Mouse (Mus musculus) lung, adult 2 months (tissue): ENCODE results near the gene Fxyd5. TPM values are rescaled to one million over a fixed set of nuclear protein-coding genes. Genes with fewer than 3 reads are reported as not detected.

ENCODE experiments used
- DNase-seq: peaks from one replicate; pipeline ENCODE4 v3.0.0; 2022
- H3K4me1 ChIP-seq: fragments of 200-500 bp; 2 replicates; pipeline ENCODE4 v1.6.1; 2011; ENCODE audit warnings: low read length; ENCODE audit not compliant: control insufficient read depth, insufficient read depth
- H3K4me3 ChIP-seq: fragments of 200-500 bp; replicated peaks from 2 replicates; pipeline ENCODE3; 2011; ENCODE audit warnings: low read depth, mild to moderate bottlenecking, control low read depth, low read length; ENCODE audit errors: extremely low read depth
- CTCF ChIP-seq: fragments of 200-500 bp; IDR thresholded peaks from 2 replicates; pipeline ENCODE4 v1.5.1; 2011; ENCODE audit warnings: mild to moderate bottlenecking, low read length, control low read depth; ENCODE audit not compliant: insufficient read depth
- POLR2A ChIP-seq: fragments of 200-500 bp; IDR thresholded peaks from 2 replicates; pipeline ENCODE4 v1.6.1; 2011; ENCODE audit warnings: low read depth, mild to moderate bottlenecking, control low read depth, low read length, borderline replicate concordance; ENCODE audit errors: extremely low read depth
- WGBS: fragments of 180-500 bp; shearing (Covaris S2); methylation state at CpG from one replicate; pipeline ENCODE4 v1.1.7; 2018; 5-methylcytosine and 5-hydroxymethylcytosine counted together
- polyA plus RNA-seq: library from polyadenylated mRNA; depleted of rRNA; stranded (reverse); fragments of >200 nt; gene quantifications from 2 replicates; pipeline ENCODE4 v1.2.3, GENCODE M21; 2012

Gene Fxyd5
- polyA plus RNA-seq, 1 experiment = 156 TPM

DNA sequence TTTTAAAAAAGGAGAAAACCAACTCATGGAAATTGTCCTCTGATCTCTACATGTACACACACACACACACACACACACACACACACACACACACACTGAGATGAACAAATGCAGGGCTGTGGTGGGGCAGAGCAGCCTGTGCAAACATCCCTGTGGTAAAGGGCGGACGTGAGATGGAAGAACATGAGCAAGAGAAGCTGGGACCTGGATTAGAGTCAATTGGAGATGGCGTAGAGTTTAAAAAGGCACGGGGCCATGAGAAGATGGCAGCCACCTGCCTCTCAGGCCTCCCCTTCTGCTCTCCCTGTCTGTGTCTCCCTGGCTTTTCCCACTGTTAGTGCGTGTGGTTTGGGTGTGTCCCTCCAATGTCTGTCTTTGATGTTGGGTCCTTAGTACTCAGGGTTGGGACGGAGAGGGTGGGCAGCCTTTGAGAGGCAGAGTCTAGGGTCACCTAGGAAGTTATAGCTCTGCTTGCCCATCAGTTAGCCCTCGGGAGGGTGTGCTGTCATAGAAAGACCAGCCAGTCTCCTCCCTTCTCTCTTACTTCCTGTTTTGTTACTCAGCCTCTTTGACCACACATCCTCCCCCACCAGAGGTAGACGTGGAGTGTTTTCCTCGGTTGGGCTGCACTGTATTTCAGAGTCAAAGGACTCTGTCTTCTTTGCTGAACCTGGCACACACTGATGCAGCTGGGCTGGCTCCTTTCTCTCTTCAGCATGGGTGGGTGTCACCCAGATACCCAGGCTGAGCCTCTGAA, 8.7 kb downstream of the Fxyd5 start:
- no peak for DNase-seq
- 0 out of 2 replicates have a peak, but pooled peaks have one; percentile 8 for TF ChIP-seq POLR2A
- no peak for TF ChIP-seq CTCF

DNA sequence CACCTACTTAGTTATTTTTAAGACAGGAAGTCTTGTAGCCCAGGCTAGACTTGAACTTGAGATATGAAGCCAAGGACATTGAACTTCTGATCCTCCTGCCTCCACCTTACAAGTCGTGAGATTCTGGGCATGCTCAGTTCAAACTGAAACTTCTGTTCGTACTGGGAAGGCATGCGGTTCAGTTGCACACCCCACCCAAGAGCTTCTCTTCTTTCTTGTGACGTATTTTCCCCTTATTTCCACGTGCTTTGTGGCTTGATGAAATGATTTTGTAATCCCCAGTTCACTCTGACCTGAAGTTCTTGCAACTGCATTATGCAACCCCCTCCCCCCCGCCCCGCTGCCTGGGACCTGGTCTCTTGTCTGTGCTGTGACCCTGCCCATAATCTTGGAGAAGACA, 10.6 kb downstream of the Fxyd5 start:
- 76% methylated on average over 7 of the region's 7 CpGs for WGBS
- peaks cover 6% of the 10 kb centered on the region for H3K4me1 ChIP-seq
- DNase-seq = no peak
- H3K4me3 ChIP-seq = no peak overlapping the region
- TF ChIP-seq CTCF (no peak), POLR2A (no peak)

More for the DNA sequence above, 8.7 kb downstream of the Fxyd5 start:
- no peak overlapping the region for H3K4me3 ChIP-seq
- H3K4me1 ChIP-seq = peaks cover 6% of the 10 kb centered on the region
- WGBS = 37% methylated on average over 9 of the region's 9 CpGs

DNA sequence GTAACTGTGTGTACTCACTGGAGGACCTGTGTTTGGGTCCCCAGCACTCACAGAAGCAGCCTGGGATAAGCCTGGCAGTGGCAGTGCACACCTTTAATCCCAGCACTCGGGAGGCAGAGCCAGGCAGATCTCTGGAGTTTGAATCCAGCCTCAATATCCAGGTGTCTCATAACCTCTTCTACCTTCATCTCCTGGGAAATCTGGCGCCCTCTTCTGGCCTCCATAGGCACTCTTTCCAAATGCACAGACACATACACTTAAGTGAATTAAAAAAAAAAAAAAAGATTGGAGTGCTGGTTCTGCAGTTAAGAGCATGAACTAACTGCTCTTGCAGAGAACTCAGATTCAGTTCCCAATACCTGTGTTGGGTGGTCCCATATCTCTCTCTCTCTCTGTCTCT, 11.6 kb downstream of the Fxyd5 start:
- WGBS = 79% methylated on average over 2 of the region's 2 CpGs
- no peak overlapping the region for H3K4me3 ChIP-seq
- peaks cover 6% of the 10 kb centered on the region for H3K4me1 ChIP-seq
- TF ChIP-seq CTCF (no peak), POLR2A (no peak)
- no peak for DNase-seq

DNA sequence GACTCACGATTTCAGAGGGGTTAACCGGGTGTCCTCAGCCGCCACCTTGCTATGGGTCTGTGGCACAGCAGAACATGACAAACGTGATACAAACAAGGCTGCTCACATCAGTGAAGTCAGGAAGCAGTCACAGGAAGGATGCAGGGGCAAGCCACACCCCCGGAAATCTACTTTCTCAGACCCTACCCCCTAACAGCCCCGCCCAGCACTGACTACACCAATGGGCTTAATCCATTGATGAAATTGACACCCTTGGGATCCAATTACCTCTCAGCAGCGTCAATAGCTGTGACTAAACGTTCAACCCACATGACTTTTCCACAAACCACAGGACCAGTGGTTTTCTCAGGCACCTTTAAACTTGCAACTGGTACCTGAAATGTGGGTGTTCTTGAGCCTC, 13.7 kb downstream of the Fxyd5 start:
- Histone ChIP-seq H3K4me3 (no peak overlapping the region), H3K4me1 (peaks cover 1% of the 10 kb centered on the region)
- no peak for DNase-seq
- no peak for TF ChIP-seq POLR2A
- TF ChIP-seq CTCF = no peak
- WGBS = 65% methylated on average over 8 of the region's 8 CpGs

DNA sequence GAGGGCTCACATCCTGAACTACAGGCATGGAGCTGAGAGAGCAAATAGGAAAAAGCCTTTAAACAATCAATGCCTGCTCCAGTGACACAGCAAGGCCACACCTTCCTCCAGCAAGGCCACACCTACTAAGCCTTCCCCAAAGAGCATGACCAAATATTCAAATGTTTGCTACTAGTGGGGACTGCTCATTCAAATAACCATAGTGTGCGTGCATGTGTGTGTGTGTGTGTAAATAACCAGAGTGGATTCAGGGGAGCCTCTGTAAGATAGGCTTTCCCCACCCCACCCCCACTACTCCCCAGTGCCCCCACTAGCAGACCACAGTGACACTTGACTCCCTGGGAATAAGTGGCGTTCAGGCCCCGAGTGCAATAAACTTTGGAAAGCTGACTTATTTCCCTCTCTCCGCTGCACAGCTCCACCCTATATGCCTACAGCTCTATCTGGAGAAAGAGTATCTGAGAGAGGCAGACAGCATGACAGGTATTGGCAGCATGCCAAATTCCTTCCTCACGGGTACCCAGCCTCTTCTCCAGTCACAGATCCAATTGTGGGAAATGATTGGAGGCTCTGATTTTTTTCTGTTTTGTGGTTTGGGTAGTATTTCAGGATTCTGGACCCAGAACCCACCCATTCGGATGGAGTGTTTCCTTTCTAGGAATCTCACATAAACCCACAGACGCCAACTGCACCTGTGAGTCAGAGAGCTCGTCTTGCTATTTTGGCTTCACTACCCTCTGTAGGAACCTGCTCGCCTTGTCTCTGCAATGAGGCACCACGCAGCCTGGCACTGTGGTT, 25.0 kb downstream of the Fxyd5 start:
- no peak for DNase-seq
- TF ChIP-seq CTCF (no peak), POLR2A (no peak)
- no peak overlapping the region for H3K4me3 ChIP-seq
- WGBS = 36% methylated on average over 10 of the region's 10 CpGs
- H3K4me1 ChIP-seq = no peaks in the 10 kb centered on the region

DNA sequence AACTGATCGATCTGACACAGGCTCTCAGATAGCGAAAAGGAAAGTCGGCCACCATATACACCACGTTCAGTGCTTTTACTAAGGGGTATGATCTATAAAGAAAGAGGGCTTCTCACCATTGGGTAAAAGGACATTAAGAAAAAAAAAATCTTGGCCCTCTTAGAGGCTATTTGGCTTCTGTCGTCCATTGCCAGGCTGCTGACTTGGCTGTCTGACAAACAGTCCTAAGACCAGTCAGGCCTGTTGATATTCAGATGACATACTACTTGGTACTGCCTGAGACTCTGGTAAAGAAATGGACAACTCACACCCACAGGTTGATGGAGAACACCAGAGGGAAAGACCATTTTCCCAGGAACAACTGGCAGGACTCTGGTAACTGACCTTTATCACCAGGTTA, 29.3 kb downstream of the Fxyd5 start:
- Histone ChIP-seq H3K4me3 (no peak overlapping the region), H3K4me1 (peaks cover 4% of the 10 kb centered on the region; the same call in 1 of the 2 replicates)
- TF ChIP-seq CTCF (no peak), POLR2A (no peak)
- WGBS = 69% methylated on average over 5 of the region's 5 CpGs
- DNase-seq = no peak

DNA sequence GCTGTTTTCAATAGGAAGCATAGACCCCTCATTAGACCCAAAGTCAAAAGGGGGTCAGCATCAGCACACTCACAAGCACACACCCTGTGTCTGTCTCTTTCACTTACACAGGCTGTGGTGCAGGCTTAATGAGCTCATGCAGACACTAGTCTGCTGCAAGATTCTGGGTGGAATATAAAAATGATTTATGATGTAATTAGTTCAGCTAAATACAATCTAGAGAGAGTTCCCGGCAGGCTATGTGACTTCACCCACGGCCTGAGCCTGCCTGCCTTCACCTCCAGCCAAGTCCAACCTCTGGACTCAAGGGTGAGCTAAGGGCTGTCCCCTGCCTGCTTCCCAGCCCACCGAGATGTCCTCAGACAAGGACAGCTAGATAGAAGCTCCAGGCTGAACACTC, 33.4 kb downstream of the Fxyd5 start:
- no peak for DNase-seq

DNA sequence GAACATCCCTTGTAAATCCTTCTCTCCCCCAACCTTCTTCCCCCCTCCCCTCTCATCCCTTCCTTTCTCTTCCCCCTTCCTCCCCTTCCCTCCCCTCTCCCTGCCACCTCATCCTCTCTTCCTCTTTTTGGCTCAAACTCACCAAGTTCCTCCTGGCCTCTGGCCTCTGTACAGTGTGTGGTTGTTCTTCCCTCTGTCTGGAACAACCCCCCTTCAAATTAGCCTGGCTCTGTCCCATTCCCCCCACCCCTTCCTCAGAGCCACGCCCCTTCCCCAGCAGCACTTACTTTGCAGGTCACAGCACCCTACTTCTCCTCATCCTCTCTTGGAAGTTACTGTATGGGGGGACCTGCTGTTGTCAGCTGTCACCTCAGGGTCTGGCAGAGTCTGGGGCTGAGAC, 34.1 kb downstream of the Fxyd5 start:
- WGBS = 59% methylated on average over 1 of the region's 1 CpGs
- DNase-seq = no peak
- TF ChIP-seq POLR2A (no peak), CTCF (no peak)
- Histone ChIP-seq H3K4me3 (no peak overlapping the region), H3K4me1 (peaks cover 4% of the 10 kb centered on the region; the same call in 1 of the 2 replicates)

More for the DNA sequence above, 33.4 kb downstream of the Fxyd5 start:
- TF ChIP-seq POLR2A (no peak), CTCF (no peak)
- WGBS = 33% methylated on average over 3 of the region's 3 CpGs
- H3K4me1 ChIP-seq = peaks cover 4% of the 10 kb centered on the region; the same call in 1 of the 2 replicates
- H3K4me3 ChIP-seq = no peak overlapping the region

- WGBS = 82% methylated on average over 1 of the region's 1 CpGs
- H3K4me1 ChIP-seq = peaks cover 4% of the 10 kb centered on the region; the same call in 1 of the 2 replicates
- no peak overlapping the region for H3K4me3 ChIP-seq
- no peak for DNase-seq
- TF ChIP-seq POLR2A (no peak), CTCF (no peak)
These were observed 34.5 kb downstream of the Fxyd5 start for GRCm38 (mm10) chr7:31007775-31008174.

DNA sequence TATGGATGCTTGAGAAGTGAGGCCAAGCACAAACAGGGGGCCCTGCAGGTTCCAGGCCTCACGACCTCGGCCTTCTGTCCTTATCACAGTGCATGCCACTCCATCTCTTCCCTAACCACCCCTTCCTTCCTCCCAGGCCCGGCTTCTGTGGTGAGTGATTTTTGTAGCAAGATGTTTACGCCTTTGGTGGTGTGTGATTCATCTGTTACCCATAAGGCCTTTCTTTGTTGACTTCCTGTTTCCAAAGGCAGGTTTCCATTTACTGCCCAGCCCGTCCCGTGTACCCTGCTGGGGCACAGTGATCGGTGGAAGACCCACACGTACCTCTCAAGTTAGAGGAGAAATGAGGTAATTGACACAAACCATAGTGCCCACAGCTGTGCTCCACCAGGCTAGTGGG, 39.6 kb downstream of the Fxyd5 start:
- TF ChIP-seq CTCF (no peak), POLR2A (peak; percentile 70; the same call in 1 of the 2 replicates)
- no peak overlapping the region for H3K4me3 ChIP-seq
- H3K4me1 ChIP-seq = peaks cover 14% of the 10 kb centered on the region
- 32% methylated on average over 8 of the region's 8 CpGs for WGBS
- DNase-seq = peak; percentile 20
